Mouse (Mus musculus) kidney, embryonic 16.5 days (tissue): ENCODE results near the gene Fermt2. TPM values are rescaled to one million over a fixed set of nuclear protein-coding genes. Genes with fewer than 3 reads are reported as not detected.
A peak's percentile ranks its signal among the peaks of the same experiment; 100 is the strongest.

ENCODE experiments used
- ATAC-seq: fragments of 200-750 bp; cut with Nextera tagmentation; 2 replicates; pipeline ENCODE4 v1.8.0; 2017; ENCODE audit warnings: moderate TSS enrichment; ENCODE audit not compliant: low FRiP score, low TSS enrichment
- H3K27ac ChIP-seq: fragments of 300-500 bp; sonication (generic); 2 replicates; pipeline ENCODE4 v1.5.1; 2014; ENCODE audit warnings: low read length
- H3K27me3 ChIP-seq: fragments of 300-500 bp; sonication (generic); 2 replicates; pipeline ENCODE4 v1.6.1; 2014; ENCODE audit warnings: low read length, control low read depth, mixed read lengths; ENCODE audit not compliant: insufficient read depth
- H3K36me3 ChIP-seq: fragments of 300-500 bp; sonication (generic); 2 replicates; pipeline ENCODE4 v1.6.1; 2014; ENCODE audit warnings: low read length, control low read depth, mixed read lengths; ENCODE audit not compliant: insufficient read depth
- H3K4me1 ChIP-seq: fragments of 300-500 bp; sonication (generic); 2 replicates; pipeline ENCODE4 v1.6.1; 2014; ENCODE audit warnings: low read length, control low read depth, mixed read lengths; ENCODE audit not compliant: insufficient read depth
- H3K4me2 ChIP-seq: fragments of 300-500 bp; sonication (generic); replicated peaks from 2 replicates; pipeline ENCODE4 v1.6.1; 2014; ENCODE audit warnings: low read depth, low read length
- H3K4me3 ChIP-seq: fragments of 300-500 bp; sonication (generic); 2 replicates; pipeline ENCODE4 v1.5.1; 2014; ENCODE audit warnings: mild to moderate bottlenecking, low read length
- H3K9ac ChIP-seq: fragments of 300-500 bp; sonication (generic); replicated peaks from 2 replicates; pipeline ENCODE4 v1.6.1; 2014; ENCODE audit warnings: low read length
- H3K9me3 ChIP-seq: fragments of 300-500 bp; sonication (generic); 2 replicates; pipeline ENCODE4 v1.6.1; 2016; ENCODE audit warnings: low read length, control low read depth
- WGBS: fragments of 180-500 bp; shearing (Covaris S2); extraction: QIAGEN DNeasy Blood & Tissue Kit; methylation state at CpG from one replicate; pipeline ENCODE4 v1.1.7; 2014; 5-methylcytosine and 5-hydroxymethylcytosine counted together
- polyA plus RNA-seq: library from polyadenylated mRNA; unstranded; fragments of >200 nt; fragmentation: Nextera tagmentation; extraction: Ambion mirVana; gene quantifications from 2 replicates; pipeline ENCODE4 v1.2.1, GENCODE M21; 2015

Fermt2 gene
- polyA plus RNA-seq, 1 experiment from 2014 or later = 164 TPM

- no peaks in the 10 kb centered on the region for H3K36me3 ChIP-seq
- 70% methylated on average over 17 of the region's 17 CpGs for WGBS
- H3K4me2 ChIP-seq = no peak overlapping the region
- no peak overlapping the region for H3K9ac ChIP-seq
- H3K4me1 ChIP-seq = peaks cover 7% of the 10 kb centered on the region; the same call in 1 of the 2 replicates
- no peak for ATAC-seq
- no peak overlapping the region for H3K4me3 ChIP-seq
- no peaks in the 10 kb centered on the region for H3K9me3 ChIP-seq
- H3K27ac ChIP-seq = no peak overlapping the region
- no peaks in the 10 kb centered on the region; the same call in 1 of the 2 replicates for H3K27me3 ChIP-seq
Observed at GRCm38 (mm10) chr14:45551121-45551768, 21.3 kb upstream of the Fermt2 start.

DNA sequence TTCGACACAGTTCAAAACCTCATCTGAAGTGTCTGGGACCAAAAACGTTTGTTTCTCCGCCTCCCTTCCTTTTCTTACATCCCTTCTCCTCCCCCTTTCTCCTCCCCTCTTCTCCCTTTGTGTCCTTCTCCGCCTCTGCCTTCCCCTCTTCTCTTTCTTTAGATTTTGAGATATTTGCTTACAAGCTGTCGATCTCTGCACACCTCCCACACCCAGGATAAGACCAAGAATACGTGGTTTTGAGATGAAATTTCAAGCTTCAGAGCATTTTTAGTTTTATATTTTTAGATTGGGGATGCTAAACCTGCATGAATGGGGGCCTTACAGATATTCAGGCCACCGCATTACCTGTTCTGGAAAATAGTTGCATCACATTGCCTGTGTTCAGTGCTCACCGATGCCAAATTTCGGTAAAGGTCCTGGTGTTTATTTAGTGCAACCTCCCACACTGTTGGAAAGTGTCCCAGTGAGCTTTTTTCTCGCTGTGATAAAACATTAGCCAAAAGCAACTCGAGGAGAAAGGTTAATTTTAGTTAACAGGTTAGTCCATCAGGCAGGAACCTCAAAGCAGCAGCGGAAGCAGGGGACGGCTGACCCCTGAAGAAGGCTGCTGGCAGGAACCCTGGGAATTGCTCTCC, 20.2 kb upstream of the Fermt2 start:
- WGBS = 38% methylated on average over 13 of the region's 13 CpGs
- Histone ChIP-seq H3K9ac (no peak overlapping the region), H3K27me3 (no peaks in the 10 kb centered on the region; the same call in 1 of the 2 replicates), H3K27ac (no peak overlapping the region), H3K4me1 (peaks cover 9% of the 10 kb centered on the region), H3K36me3 (no peaks in the 10 kb centered on the region), H3K4me2 (no peak overlapping the region), H3K4me3 (no peak overlapping the region), H3K9me3 (no peaks in the 10 kb centered on the region)
- ATAC-seq = no peak

- Histone ChIP-seq H3K36me3 (no peaks in the 10 kb centered on the region), H3K9ac (no peak overlapping the region), H3K4me1 (peaks cover 11% of the 10 kb centered on the region), H3K27me3 (no peaks in the 10 kb centered on the region; the same call in 1 of the 2 replicates), H3K4me2 (no peak overlapping the region), H3K4me3 (no peak overlapping the region), H3K9me3 (no peaks in the 10 kb centered on the region), H3K27ac (no peak overlapping the region)
- WGBS = 86% methylated on average over 3 of the region's 3 CpGs
- ATAC-seq = no peak
Observed at GRCm38 (mm10) chr14:45548118-45548517, 18.2 kb upstream of the Fermt2 start.

GRCm38 (mm10) chr14:45544905-45545304, 15.0 kb upstream of the Fermt2 start:
- no peak overlapping the region for H3K4me2 ChIP-seq
- ATAC-seq = 0 out of 2 replicates have a peak, but pooled peaks have one; percentile 24
- no peak overlapping the region for H3K27ac ChIP-seq
- H3K36me3 ChIP-seq = no peaks in the 10 kb centered on the region
- no peaks in the 10 kb centered on the region; the same call in 1 of the 2 replicates for H3K27me3 ChIP-seq
- H3K9ac ChIP-seq = no peak overlapping the region
- H3K4me1 ChIP-seq = peaks cover 7% of the 10 kb centered on the region; the same call in 1 of the 2 replicates
- no peaks in the 10 kb centered on the region for H3K9me3 ChIP-seq
- H3K4me3 ChIP-seq = no peak overlapping the region
- WGBS = 53% methylated on average over 7 of the region's 7 CpGs

GRCm38 (mm10) chr14:45544026-45544425, 14.1 kb upstream of the Fermt2 start:
- Histone ChIP-seq H3K9ac (no peak overlapping the region), H3K36me3 (no peaks in the 10 kb centered on the region), H3K27me3 (no peaks in the 10 kb centered on the region; the same call in 1 of the 2 replicates), H3K9me3 (no peaks in the 10 kb centered on the region), H3K27ac (no peak overlapping the region), H3K4me2 (no peak overlapping the region), H3K4me1 (peaks cover 8% of the 10 kb centered on the region; the same call in 1 of the 2 replicates), H3K4me3 (no peak overlapping the region)
- 0 out of 2 replicates have a peak, but pooled peaks have one; percentile 47 for ATAC-seq
- WGBS = 49% methylated on average over 5 of the region's 6 CpGs

DNA sequence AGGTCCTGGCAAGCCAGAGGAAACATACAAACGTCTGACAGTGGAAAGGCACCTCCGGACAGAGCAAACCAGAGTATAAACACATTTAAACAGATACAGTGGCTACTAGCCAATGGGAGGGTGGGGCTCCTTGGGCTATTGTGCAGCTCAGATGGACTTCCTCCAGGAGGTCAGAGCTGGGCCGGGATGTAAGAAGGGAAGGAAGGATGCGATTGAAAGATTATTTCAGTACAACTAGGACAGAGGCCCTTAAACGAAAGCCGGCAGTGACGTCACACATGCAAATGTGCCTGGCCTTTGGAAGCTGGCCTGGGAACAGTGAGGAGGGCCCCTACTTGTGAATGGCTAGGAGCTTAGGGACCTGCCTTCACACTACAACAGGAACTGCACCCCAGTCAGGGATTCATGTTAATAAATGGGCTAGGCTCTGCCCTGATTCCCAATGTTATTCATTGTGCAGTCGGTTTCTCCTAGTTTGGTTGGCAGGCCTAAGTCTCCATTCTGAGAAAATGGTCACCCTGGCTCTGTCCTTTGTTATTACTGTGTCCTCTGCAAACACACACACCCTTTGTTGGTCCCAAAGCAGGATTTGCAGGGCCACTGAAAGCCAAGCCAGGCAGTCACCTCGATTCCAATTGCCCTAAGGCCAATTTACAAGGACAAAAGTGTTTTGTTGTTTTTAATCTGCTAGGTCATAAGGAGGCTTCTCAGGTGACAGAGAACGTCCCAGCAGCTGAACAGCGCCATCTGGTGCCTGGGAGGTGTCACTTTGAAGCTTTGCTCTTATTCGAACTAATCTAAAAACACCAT, 9.9 kb upstream of the Fermt2 start:
- Histone ChIP-seq H3K9ac (0 out of 2 replicates have a peak overlapping the region, but pooled peaks have one; percentile 24), H3K27me3 (no peaks in the 10 kb centered on the region), H3K9me3 (no peaks in the 10 kb centered on the region), H3K36me3 (no peaks in the 10 kb centered on the region), H3K4me3 (no peak overlapping the region), H3K4me2 (no peak overlapping the region), H3K27ac (peak overlapping the region; percentile 83), H3K4me1 (0 out of 2 replicates have a peak, but pooled peaks cover 4% of the 10 kb centered on the region)
- 30% methylated on average over 12 of the region's 12 CpGs for WGBS
- ATAC-seq = peak; percentile 72

- under 1% methylated on average over 37 of the region's 37 CpGs for WGBS
- Histone ChIP-seq H3K4me2 (peak overlapping the region; percentile 83), H3K36me3 (no peaks in the 10 kb centered on the region), H3K9me3 (no peaks in the 10 kb centered on the region), H3K4me1 (peaks cover 26% of the 10 kb centered on the region), H3K27me3 (no peaks in the 10 kb centered on the region), H3K27ac (peak overlapping the region; percentile 98), H3K4me3 (peak overlapping the region; percentile 90), H3K9ac (peak overlapping the region; percentile 93)
- peak; percentile 55 for ATAC-seq
Observed at GRCm38 (mm10) chr14:45530364-45531345, 737 bp upstream of the Fermt2 start.

DNA sequence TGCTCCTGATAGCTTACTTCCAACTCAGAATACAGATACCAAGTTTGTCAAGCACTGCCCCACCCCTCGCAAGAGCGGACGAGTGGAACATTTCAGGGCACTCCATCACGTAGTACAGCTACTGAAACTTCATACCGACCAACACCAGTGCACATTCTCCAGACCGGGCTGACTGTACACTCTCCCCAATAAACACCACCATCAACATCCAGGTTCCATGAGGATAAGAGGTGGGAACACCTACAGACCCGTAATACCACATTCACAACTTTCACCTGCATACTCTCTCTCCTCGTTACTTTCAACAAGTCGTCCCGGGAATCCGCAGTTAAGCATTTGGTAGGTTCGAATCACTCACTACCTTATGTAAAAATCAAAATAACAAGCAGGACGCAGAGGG, 1.1 kb downstream of the Fermt2 start:
- 0 out of 2 replicates have a peak, but pooled peaks have one; percentile 13 for ATAC-seq
- WGBS = under 1% methylated on average over 13 of the region's 13 CpGs
- Histone ChIP-seq H3K4me3 (peak overlapping the region; percentile 90), H3K9ac (peak overlapping the region; percentile 93), H3K4me1 (peaks cover 28% of the 10 kb centered on the region), H3K36me3 (no peaks in the 10 kb centered on the region), H3K9me3 (no peaks in the 10 kb centered on the region), H3K4me2 (peak overlapping the region; percentile 83), H3K27me3 (no peaks in the 10 kb centered on the region), H3K27ac (peak overlapping the region; percentile 98)

GRCm38 (mm10) chr14:45515771-45516170, 14.1 kb downstream of the Fermt2 start:
- H3K36me3 ChIP-seq = peaks cover 2% of the 10 kb centered on the region; the same call in 1 of the 2 replicates
- no peak overlapping the region for H3K4me2 ChIP-seq
- no peak overlapping the region for H3K9ac ChIP-seq
- H3K27me3 ChIP-seq = no peaks in the 10 kb centered on the region
- peaks cover 19% of the 10 kb centered on the region for H3K4me1 ChIP-seq
- H3K4me3 ChIP-seq = no peak overlapping the region
- WGBS = 87% methylated on average over 11 of the region's 11 CpGs
- no peak for ATAC-seq
- H3K9me3 ChIP-seq = no peaks in the 10 kb centered on the region
- H3K27ac ChIP-seq = no peak overlapping the region
